Mouse (Mus musculus): Measurements from ENCODE around the gene Gpx2.
"Not testable (repeated sequence)": the region's sequence is repeated elsewhere in the genome, so short reads cannot be mapped to it uniquely, and the experiment has no call there.

DNA sequence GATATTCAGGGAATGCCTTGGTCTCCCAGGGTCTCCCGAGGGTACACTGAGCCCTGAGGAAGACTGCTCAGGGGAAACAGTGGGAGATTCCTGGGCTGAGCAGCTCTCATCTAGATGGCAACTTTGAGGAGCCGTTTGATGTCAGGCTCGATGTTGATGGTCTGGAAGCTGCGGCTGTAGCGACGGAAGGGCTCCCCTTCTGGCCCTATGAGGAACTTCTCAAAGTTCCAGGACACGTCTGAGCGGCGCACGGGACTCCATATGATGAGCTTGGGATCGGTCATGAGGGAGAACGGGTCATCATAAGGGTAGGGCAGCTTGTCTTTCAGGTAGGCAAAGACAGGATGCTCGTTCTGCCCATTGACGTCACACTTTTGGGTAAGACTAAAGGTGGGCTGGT lies 2.8 kb downstream of the Gpx2 start:
- not testable (repeated sequence) for TF ChIP-seq CTCF (IDR thresholded peaks at IDR 0.05; ENCODE audit: control insufficient read depth, insufficient read depth, insufficient replicate concordance, low read depth, low read length); POLR2A (IDR thresholded peaks at IDR 0.05; ENCODE audit: control insufficient read depth, low read depth, low read length)
